Comparison of ENCODE assay signal across 29 mouse cellular contexts in the genomic region with DNA sequence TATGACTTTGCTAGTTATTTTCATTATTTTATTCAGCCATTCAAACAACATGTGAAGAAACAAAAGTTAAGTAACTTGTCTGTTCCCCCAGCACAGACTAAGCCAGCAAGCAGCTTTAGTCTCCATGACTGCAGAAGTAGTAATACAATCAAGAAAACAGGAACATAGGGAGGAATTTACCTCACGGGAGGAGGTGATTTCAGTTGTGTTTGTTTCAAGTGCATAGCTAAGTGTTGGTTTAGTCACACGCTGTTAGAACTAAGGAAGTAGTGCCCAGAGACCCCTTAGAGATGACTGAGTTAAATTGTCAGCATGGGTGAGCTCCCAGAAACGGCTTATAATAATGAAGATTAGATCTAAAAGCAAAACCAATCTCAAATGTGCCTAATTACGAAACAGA. TPM values are rescaled to one million over a fixed set of nuclear protein-coding genes. Genes with fewer than 3 reads are reported as not detected.
A peak's percentile ranks its signal among the peaks of the same experiment; 100 is the strongest.
DNase-seq lines count a peak whose midpoint lies in the region; ATAC-seq lines count a peak whose summit lies in the region.
"Had no signal": no experiment of that assay in that cellular context is flagged by ENCODE, and none has a peak within 500 bp of the region (broad histone marks: within the 10 kb centered on the region; RNA-seq: fewer than 3 reads in every experiment).

No protein-coding gene starts in this region.

- H3K4me1 ChIP-seq in forebrain, embryonic 10.5 days: peaks cover 12% of the 10 kb centered on the region
- H3K4me1 ChIP-seq: intestine, embryonic 15.5 days had no signal

- no peaks in the 10 kb centered on the region for H3K9me3 ChIP-seq in forebrain, embryonic 10.5 days
- H3K9me3 ChIP-seq: embryonic facial prominence, embryonic 10.5 days; intestine, embryonic 15.5 days had no signal

- WGBS in forebrain, embryonic 10.5 days: 73% methylated on average over 4 of the region's 4 CpGs

- H3K36me3 ChIP-seq in forebrain, embryonic 10.5 days (replicated peaks): peaks cover 6% of the 10 kb centered on the region; the same call in 1 of the 2 replicates
- H3K36me3 ChIP-seq: intestine, embryonic 15.5 days had no signal

- H3K27me3 ChIP-seq in forebrain, embryonic 10.5 days (ENCODE audit: poor library complexity, severe bottlenecking): no peaks in the 10 kb centered on the region
- H3K27me3 ChIP-seq: intestine, embryonic 15.5 days had no signal

- no peak overlapping the region for H3K27ac ChIP-seq in forebrain, embryonic 10.5 days
- H3K27ac ChIP-seq: embryonic facial prominence, embryonic 10.5 days; hindbrain, embryonic 14.5 days; intestine, embryonic 15.5 days; left cerebral cortex, adult 2 months; macrophage had no signal

- peak; percentile 34 for ATAC-seq in activated CD4-positive, CD25-positive, alpha-beta regulatory T cell, adult 4 months
- ATAC-seq in inflammation-experienced regulatory T-cells, adult 6 months: peak; percentile 27
- ATAC-seq: forebrain, postnatal 0 days; intestine, embryonic 15.5 days had no signal

- DNase-seq in lung, postnatal 36 days: peak; percentile 36
- DNase-seq in lung, postnatal 14 days: no peak
- DNase-seq in thymus, adult 18-20 months: no peak
- DNase-seq in spleen, postnatal 36 days (ENCODE audit: low spot score in 2 of 2): no peak
- no peak for DNase-seq in forebrain, embryonic 10.5 days (ENCODE audit: extremely low spot score, low spot score)
- DNase-seq: adrenal gland, postnatal 25 days; cerebellum, adult 9-10 months; forebrain, postnatal 0 days; gastrocnemius, postnatal 25 days; kidney, postnatal 36 days; layer of hippocampus, adult 9-11 months; retina, postnatal 1 day; right cerebral cortex, postnatal 25 days; spleen, adult 18-20 months; thymus, postnatal 25 days had no signal

- H3K4me3 ChIP-seq in forebrain, embryonic 10.5 days: no peak overlapping the region
- H3K4me3 ChIP-seq: embryonic facial prominence, embryonic 10.5 days; intestine, embryonic 15.5 days; left cerebral cortex, adult 2 months had no signal

RNA-seq across cellular contexts. Expression of a gene that starts 5.5 kb away (rescaled TPM):
- 1 to 10 TPM; 5.6 to 8.7 TPM for polyA plus RNA-seq in activated CD4-positive, CD25-positive, alpha-beta regulatory T cell, adult 4 months (2017; shearing (Covaris generic))
- polyA plus RNA-seq in inflammation-experienced regulatory T-cells, adult 6 months (2017; shearing (Covaris generic)): 10 to 100 TPM in 1 of 3 experiments, 1 to 10 TPM in 2; 5.5 to 12.1 (median 9.0) TPM
- polyA plus RNA-seq in forebrain, embryonic 10.5 days (2016; fragmentation: Nextera tagmentation; extraction: Ambion mirVana): 5.8 and 6.4 TPM in 2 replicates

RNA-seq across cellular contexts. Expression of a gene that starts 5.6 kb away (rescaled TPM):
- 10 to 100 TPM; 23.3 to 28.0 TPM for polyA plus RNA-seq in activated CD4-positive, CD25-positive, alpha-beta regulatory T cell, adult 4 months (2017; shearing (Covaris generic))
- polyA plus RNA-seq in inflammation-experienced regulatory T-cells, adult 6 months (2017; shearing (Covaris generic)): 10 to 100 TPM; 21.3 to 29.1 (median 21.8) TPM
- 9.0 and 9.3 TPM in 2 replicates for polyA plus RNA-seq in forebrain, embryonic 10.5 days (2016; fragmentation: Nextera tagmentation; extraction: Ambion mirVana)

RNA-seq across cellular contexts. Expression of a gene that starts 57.4 kb away (rescaled TPM):
- not detected for polyA plus RNA-seq in activated CD4-positive, CD25-positive, alpha-beta regulatory T cell, adult 4 months (2017; shearing (Covaris generic))
- not detected for polyA plus RNA-seq in inflammation-experienced regulatory T-cells, adult 6 months (2017; shearing (Covaris generic))
- not detected in 2 replicates for polyA plus RNA-seq in forebrain, embryonic 10.5 days (2016; fragmentation: Nextera tagmentation; extraction: Ambion mirVana)
- polyA plus RNA-seq: embryonic facial prominence, embryonic 10.5 days; forebrain, postnatal 0 days; heart, embryonic 14.5 days; hindbrain, embryonic 14.5 days; intestine, embryonic 15.5 days; kidney, embryonic 14.5 days; limb, embryonic 14.5 days; liver, embryonic 16.5 days; macrophage; midbrain, embryonic 11.5 days; neural tube, embryonic 11.5 days; stomach, embryonic 14.5 days had no signal
